Mouse (Mus musculus) 416B (cell line): Measurements from ENCODE around the gene Mttp.

ENCODE experiments used
- DNase-seq: peaks from one replicate; pipeline ENCODE4 v3.0.0; 2011; ENCODE audit warnings: low read depth

The Mttp gene

DNA sequence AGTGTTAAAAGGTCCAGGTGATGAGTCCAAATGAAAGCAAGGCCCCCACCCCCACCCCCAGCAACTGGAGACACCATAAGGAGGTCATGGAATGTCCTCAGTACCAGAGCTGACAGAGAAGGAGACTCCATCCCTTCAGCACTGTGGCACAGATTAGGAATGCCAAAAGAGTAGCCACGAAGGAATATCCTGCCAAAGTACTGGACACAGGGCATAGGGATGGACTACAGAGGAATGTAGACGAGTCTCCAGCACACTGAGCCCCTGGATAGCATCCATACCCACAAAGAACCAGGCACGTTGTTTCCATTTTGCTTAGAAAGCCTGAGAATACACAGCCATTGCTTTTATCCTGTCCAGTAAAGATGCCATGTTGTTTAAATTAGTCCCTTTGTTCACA is 93.3 kb downstream of the Mttp start:
- no peak for DNase-seq

DNA sequence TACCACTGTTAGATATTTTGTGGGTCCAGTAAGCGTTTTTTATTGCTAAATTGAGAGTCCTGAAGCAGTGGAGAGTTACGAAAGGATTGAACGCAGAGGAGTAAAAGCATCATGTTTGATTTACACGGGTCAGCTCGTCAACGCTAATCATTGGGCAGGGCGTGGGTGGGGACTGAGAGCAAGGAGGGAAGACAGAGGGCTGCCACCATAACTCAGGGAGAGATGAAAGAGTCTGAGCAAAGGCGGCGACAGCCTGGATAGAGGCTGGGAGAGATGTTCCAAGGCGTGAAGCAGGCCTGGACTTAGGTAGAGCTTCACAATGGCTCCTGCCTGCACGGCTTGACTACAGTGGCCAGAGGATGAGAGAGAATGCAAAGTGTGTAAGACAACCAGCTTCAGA is 94.0 kb downstream of the Mttp start:
- no peak for DNase-seq

DNA sequence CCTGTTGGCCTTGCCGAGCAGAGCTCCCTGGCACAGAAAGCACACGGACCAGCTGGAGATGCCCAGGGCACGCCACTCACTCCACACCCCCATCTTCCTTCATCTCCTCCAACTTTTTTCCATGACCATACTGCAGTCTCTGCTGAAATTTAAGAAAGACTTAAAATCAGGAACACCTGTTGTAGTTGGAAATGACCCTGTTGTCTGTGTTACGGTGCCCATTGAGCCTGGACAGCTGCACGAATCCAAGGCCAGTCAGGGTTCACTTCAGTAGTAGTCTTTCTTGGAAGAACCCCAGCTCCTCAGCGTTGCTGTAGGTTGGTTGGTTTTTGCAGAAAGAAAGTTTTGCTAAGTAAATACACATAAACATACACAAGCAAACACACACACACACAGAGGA is 95.2 kb downstream of the Mttp start:
- DNase-seq: no peak

DNA sequence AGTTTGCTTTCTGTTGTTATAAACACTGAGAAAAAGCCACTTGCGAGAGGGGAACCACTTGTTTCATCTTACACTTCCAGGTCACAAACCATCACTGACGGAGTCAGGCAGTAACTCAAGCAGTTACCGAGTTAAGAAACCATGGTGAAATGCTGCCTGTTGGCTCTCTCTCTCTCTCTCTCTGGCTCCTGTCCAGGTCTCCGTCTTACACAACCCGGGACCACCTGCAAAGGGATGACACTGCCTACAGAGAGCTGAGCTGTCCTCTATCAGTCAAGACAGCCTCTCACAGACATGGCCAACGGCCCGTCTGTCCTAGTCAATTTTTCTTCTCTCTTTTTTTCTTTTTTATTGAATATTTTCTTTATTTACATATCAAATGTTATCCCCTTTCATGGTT is 101.5 kb downstream of the Mttp start:
- no peak for DNase-seq

DNA sequence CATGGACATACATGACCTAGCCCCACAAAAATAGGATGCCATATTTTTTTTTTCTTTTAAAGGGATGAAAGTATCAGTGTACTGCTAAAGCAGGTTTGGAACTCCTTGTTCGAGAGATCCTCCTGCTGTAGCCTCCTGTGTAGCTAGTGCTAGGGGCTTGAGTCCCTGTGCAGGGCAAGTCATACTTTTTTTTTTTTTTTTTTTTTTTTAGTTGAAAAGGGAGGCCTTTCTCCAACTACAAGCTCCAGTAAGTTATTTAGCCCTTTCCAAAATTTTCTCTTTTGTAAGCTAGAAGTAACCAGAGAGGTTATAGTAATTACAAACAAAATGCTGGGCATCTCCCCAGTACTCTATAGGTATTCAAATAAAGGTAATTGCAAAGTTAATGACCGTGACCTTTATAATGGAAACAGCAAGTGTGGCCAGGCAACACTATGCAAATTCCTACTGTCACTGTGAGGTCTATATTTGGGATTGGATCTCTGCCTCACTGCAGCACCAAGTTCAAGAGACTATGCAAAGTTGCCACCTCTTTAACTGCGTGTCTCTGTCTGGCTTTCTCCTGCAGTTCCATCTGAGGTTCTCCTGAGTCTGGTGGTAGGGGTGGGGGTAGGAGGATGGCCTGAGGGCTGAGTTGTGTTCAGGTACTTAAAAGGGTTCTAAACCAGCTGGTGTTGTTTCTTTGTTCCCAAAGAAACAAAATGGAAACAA is 103.0 kb downstream of the Mttp start:
- no peak for DNase-seq

DNA sequence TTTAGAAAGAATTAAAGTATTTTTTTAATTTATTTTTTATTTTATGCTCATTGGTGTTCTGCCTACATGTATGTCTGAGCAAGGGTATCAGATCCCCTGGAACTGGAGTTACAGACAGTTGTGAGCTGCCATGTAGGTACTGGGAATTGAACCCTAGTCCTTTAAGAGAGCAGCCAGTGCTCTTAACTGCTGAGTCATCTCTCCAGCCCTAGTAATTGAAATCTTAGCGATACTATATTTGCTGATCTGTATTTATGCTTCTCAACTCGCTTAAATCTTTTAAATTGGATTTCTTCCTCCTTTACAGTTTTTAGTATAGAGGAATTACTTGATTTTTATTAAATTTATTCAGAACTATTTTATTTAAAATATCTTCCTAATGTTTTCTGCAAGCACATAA is 103.8 kb downstream of the Mttp start:
- DNase-seq: no peak
